8 mouse cellular contexts compared by ENCODE assay signal in genomic region chr13:91370886-91371595, GRCm38 (mm10).
DNase-seq lines count a peak whose midpoint lies in the region; ATAC-seq and TF ChIP-seq lines count a peak whose summit lies in the region.

No protein-coding gene starts in this region.

- peak overlapping the region; percentile 66 for H3K9ac ChIP-seq in hindbrain, embryonic 13.5 days

- peaks cover 57% of the 10 kb centered on the region for H3K4me1 ChIP-seq in hindbrain, embryonic 13.5 days (replicated peaks)

- in situ Hi-C loops in Patski (cut with MboI; ENCODE audit: low pct_unique_long_range_greater_than_20kb): loop anchor here (5.0 kb wide), 2 partner anchors 81 to 271 kb away; no protein-coding TSS in a partner anchor

- peak overlapping the region; percentile 41 for H3K4me3 ChIP-seq in hindbrain, embryonic 13.5 days

- ATAC-seq in Patski: peak; percentile 82
- ATAC-seq in hindbrain, embryonic 13.5 days (ENCODE audit: low FRiP score): peak; percentile 96

- POLR2A ChIA-PET in Patski (lab: Charles Lee): interaction anchor here (1.0 to 1.6 kb wide), 3 partner anchors 62 to 147 kb away, joined by 3 to 5 read pairs (median 4); partner anchors contain the start of gene Atg10

- peak overlapping the region; percentile 73 for H3K4me2 ChIP-seq in hindbrain, embryonic 13.5 days

- peak overlapping the region; percentile 97 for H3K27ac ChIP-seq in hindbrain, embryonic 13.5 days

- CTCF ChIA-PET in Patski (lab: Charles Lee): interaction anchor here (1.3 kb wide), 2 partner anchors 8 to 20 kb away, joined by 3 read pairs; no protein-coding TSS in a partner anchor

- WGBS in hindbrain, embryonic 13.5 days: under 1% methylated on average over 28 of the region's 28 CpGs

- H3K27me3 ChIP-seq in Patski: no peaks in the 10 kb centered on the region
- no peaks in the 10 kb centered on the region for H3K27me3 ChIP-seq in hindbrain, embryonic 13.5 days

- DNase-seq in Patski (ENCODE audit: low read depth, low spot score): peak; percentile 66
- DNase-seq in cerebellum, postnatal 14 days: peak; percentile 90 to 95
- peak; percentile 93 to 96 for DNase-seq in frontal cortex, postnatal 14 days (ENCODE audit: low spot score in 2 of 2)
- peak; percentile 92 to 94 for DNase-seq in layer of hippocampus, postnatal 25 days (ENCODE audit: extremely low spot score in 1 of 2, low spot score in 1 of 2)
- DNase-seq in lung, postnatal 25 days (ENCODE audit: low spot score): peak; percentile 93
- peak; percentile 99 for DNase-seq in retina, embryonic 14.5 days (ENCODE audit: low spot score)
- peak; percentile 99 for DNase-seq in thymus, postnatal 4 days

- no peaks in the 10 kb centered on the region for H3K36me3 ChIP-seq in hindbrain, embryonic 13.5 days

- no peaks in the 10 kb centered on the region for H3K9me3 ChIP-seq in hindbrain, embryonic 13.5 days

- no peak for TF ChIP-seq CTCF in Patski (IDR thresholded peaks at IDR 0.05)

Comparison
In these comparisons a context has a peak if more than half of its experiments do, and no peak if none do; other contexts are left out.
1. Peak in every context shown above with its lines: DNase-seq, ATAC-seq, H3K4me3 ChIP-seq and H3K27ac ChIP-seq.